Mouse (Mus musculus) ES-E14 (cell line): Measurements from ENCODE around the gene H2afj.

Experiments used
- CHD2 ChIP-seq: IDR thresholded peaks from 2 replicates; pipeline ENCODE4 v1.6.1; 2014; ENCODE audit warnings: mild to moderate bottlenecking, low read depth, low read length, inconsistent platforms
- ZC3H11A ChIP-seq: IDR thresholded peaks from 2 replicates; pipeline ENCODE4 v1.6.1; 2012; ENCODE audit warnings: low read depth, mild to moderate bottlenecking, inconsistent platforms, low read length, borderline replicate concordance
- ZNF384 ChIP-seq: IDR thresholded peaks from 2 replicates; pipeline ENCODE4 v1.6.1; 2012; ENCODE audit warnings: low read depth, low read length, inconsistent platforms

- TF ChIP-seq CHD2 (no peak), ZC3H11A (no peak), ZNF384 (no peak)
Measured at GRCm38 (mm10) chr6:136793831-136794525, 14.1 kb upstream of the H2afj start.
